Mouse (Mus musculus) left cerebral cortex, postnatal 25 days (tissue): ENCODE measurements at regions not wholly inside any gene's neighbourhood (a gene's known extent, or its start where the extent isn't known, plus 50 kb on each side); places are given as distances from the start of the nearest gene placed in this dataset.
"Not testable (repeated sequence)": the region's sequence is repeated elsewhere in the genome, so short reads cannot be mapped to it uniquely, and the experiment has no call there.

Experiments
- DNase-seq, 2 experiments: peaks; one replicate each; pipeline ENCODE4 v3.0.0; 2022; ENCODE audit warnings: low spot score in 2 of 2, mixed read lengths in 1 of 2
- intact Hi-C: fragments of 180-260 bp; cut with DNase I; formaldehyde crosslinking; loops from one replicate; pipeline ENCODE4 v1.15.1; 2025

- no peak for DNase-seq
- intact Hi-C loops, result no loop called here
Measured at GRCm38 (mm10) chr2:114454901-114455300, 199.9 kb downstream of the Dph6 start.

- intact Hi-C loops, result no loop called here
- DNase-seq, result no peak
Measured at GRCm38 (mm10) chr2:114450185-114450584, 204.6 kb downstream of the Dph6 start.

DNA sequence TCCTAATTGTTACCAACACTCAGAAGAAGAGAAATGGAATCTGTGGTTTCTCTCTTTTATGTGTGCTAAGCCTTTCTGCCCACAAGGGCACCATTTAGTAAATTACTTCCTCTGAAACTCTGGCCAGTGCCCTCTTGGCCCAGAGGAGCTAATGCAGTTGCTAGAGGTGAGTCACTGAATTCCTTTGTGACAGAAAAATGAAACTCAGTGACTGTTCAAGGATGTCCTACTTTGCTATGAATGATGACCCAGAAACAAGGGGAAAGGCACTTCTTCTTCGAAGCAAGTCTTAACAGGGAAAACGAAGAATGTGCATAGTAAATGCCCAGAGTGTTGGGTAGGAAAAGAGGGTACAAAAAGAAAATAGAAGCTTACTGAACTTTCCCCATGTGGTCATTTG, 211.0 kb downstream of the Dph6 start:
- DNase-seq, result no peak
- intact Hi-C loops, result loop anchor here (10.0 kb wide), 1 partner anchor 1661 kb away; no protein-coding TSS in a partner anchor

DNA sequence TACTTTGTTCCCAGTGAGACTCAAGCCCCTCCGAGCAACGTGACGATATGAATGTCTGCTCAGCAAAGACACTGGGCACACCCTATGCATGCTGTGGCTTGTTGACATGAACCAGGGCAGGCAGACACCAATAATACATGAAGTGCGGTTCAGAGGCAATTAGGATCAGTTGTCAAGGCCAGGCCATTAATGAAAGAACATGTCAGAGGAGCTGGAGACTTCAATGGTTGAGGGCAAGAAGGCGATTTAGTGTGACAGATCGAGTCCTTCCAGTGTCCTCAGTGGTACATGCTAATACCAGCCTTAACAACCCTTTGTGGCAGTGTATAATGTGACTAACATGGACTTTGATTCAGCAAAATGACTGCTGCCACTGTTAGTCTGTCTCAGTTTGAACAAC, 213.8 kb downstream of the Dph6 start:
- no peak for DNase-seq
- intact Hi-C loops, result loop anchor here (10.0 kb wide), 1 partner anchor 1664 kb away; no protein-coding TSS in a partner anchor

DNA sequence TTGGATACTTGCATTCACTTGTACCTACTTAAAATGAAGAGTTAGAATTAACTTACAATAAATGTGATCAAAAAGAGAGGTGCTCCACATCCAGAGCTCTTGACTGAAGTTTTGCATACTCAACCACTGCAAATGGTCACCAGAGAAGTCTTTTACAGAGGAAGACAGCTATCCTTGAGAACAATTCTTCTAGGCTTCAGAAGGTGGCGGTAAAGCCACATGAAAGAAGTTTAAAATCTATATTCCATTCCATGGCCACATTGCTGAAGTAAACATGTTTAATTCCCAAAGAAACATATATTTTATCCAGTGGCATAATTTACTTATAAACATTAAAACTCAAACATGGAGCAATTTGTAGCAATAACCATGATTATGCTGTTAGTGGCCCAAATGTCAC, 215.1 kb downstream of the Dph6 start:
- intact Hi-C loops, result loop anchor here (5.0 to 10.0 kb wide), 2 partner anchors 177 to 1665 kb away; no protein-coding TSS in a partner anchor
- peak in 1 of 2 experiments; percentile 54 for DNase-seq

- no peak for DNase-seq
- intact Hi-C loops, result loop anchor here (5.0 kb wide), 1 partner anchor 176 kb away; no protein-coding TSS in a partner anchor
Measured at GRCm38 (mm10) chr2:114438048-114438447, 216.7 kb downstream of the Dph6 start.

DNA sequence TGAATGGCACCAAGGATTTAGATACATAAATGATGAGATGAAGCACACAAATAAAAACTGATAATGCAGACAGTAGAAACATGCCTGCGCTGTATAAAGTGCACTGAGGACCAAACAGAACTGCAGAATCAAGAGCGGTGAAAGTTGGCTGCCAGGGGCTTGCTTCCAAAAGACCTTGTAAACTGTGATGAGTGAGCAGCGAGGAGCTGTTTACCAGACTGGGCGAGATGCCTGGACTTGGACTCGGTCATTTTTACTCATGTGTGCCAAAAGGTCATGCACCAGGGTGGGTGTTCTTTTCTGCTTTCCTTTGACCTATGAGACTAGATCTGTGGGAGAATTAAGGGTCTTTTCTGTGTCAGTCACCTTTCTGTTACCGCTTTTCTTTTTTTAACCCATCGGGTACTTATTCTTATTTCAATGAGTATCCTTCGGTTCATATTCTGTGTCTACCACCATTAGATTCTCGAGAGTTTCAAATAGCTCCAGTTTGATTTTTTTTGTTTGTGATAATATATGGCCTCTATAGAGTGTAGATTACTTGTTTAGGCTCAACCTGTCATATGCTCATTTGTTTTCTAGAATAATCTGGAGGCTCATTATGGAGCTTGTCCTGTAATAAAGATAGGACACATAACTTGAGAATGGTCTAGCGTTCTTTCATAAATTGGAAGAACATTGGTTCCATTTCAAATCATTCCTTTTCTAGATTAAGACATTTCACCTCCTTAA, 226.3 kb upstream of the Zfp770 start:
- DNase-seq, result peak in 1 of 2 experiments; percentile 25
- intact Hi-C loops, result no loop called here

GRCm38 (mm10) chr2:114419346-114419745, 218.1 kb upstream of the Zfp770 start:
- intact Hi-C loops, result no loop called here
- no peak for DNase-seq

GRCm38 (mm10) chr2:114413013-114413412, 211.7 kb upstream of the Zfp770 start:
- intact Hi-C loops, result no loop called here
- no peak for DNase-seq

DNA sequence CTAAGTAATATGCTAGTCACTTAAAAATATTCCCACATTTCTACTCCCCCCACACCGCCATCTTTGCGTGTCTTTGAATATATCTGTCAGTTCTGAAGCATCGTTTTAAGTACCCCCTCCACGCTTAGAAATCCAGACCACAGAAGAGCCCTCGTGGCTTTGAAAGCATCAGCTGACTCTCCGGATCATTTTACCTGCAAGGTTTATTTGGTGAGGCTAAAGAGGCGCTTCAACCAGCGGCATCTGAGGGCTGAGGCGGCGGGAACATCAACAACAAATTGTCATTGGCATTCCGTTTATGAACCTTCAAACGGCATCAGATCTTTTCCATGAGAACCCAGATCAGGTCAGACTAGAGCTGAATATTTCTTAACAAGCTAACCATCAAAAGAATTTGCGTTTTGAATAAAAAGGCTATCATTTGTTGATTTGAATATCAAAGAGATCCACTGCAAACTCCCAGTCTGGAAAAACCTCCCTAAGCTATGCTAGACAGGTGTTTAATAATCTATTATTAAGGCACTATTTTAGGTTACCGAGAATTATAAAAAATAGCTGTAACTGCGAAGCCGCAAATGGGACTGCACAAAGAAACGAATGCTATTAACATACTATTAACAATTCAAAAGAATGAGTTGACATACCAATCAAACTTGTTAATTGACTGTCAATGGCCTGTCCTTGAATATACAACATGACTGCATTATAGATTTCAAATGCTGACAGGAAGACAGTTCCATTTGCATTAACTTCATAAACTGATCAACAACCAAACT, 210.9 kb upstream of the Zfp770 start:
- intact Hi-C loops, result no loop called here
- DNase-seq, result no peak

- intact Hi-C loops, result no loop called here
- no peak for DNase-seq
Measured at GRCm38 (mm10) chr2:114410717-114411116, 209.4 kb upstream of the Zfp770 start.

DNA sequence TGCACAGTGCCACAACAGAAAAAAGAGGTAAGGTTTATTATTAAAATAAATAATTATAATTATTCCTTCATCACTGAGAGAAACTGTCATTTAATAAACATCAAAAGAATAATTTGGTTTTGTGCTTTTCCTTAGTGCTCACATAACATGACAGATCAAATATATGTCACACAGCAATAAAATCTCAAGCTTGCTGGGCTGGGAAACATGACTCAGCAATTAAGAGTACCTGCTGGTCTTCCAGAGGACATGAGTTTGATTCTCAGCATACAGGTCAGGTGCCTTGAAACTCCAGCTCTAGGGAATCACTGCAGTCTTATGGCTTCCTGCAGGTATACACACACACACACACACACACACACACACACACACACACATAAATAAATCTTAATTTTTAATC, 208.3 kb upstream of the Zfp770 start:
- DNase-seq, result no peak
- intact Hi-C loops, result no loop called here

DNA sequence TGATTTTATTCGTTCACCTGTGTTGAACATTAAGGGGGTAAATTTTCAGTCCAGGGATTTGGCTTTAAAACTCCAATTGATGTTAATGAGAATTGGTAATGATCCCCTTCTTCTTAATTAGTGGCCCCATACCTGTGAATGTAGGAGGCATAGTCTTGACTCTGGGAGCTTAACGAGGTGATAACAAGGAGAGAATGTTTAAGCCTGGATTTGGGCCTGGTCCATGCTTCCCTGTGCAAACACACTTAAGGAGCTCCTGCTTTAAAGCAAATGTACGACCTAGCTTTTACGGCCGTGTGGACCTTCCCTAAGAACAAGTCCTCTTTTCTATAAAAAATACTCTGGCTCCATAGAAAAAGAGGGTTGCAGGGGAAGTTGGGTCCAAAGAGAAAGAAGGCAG, 206.1 kb upstream of the Zfp770 start:
- intact Hi-C loops, result no loop called here
- no peak for DNase-seq

DNA sequence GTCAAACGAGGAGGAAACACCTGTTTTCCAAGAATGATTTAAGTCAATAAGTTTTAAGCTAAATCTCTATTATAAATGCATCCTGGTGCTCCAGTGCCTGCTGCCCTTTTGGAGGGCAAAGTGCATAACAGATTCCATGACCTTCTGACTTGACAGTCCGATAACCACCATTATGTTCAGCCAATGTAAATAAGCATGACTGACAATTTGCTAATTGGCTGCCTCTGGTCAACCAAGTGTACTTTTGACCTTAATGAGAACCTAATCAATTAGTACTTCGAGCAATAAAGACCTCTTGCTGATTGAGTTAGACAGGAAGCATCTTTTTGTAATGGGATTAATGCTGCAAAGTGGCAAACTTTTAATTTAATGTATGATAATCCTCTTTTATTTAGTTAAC, 183.3 kb upstream of the Zfp770 start:
- no peak for DNase-seq

GRCm38 (mm10) chr2:114378844-114379533, 177.7 kb upstream of the Zfp770 start:
- intact Hi-C loops, result no loop called here
- DNase-seq, result no peak

More for the DNA sequence above, 183.3 kb upstream of the Zfp770 start:
- intact Hi-C loops, result no loop called here

GRCm38 (mm10) chr2:114373476-114373875, 172.2 kb upstream of the Zfp770 start:
- intact Hi-C loops, result no loop called here
- DNase-seq, result no peak

GRCm38 (mm10) chr2:114353876-114354275, 152.6 kb upstream of the Zfp770 start:
- DNase-seq, intact Hi-C loops: not testable (repeated sequence)

- intact Hi-C loops, result no loop called here
- DNase-seq, result peak; percentile 16 to 52
Measured at GRCm38 (mm10) chr2:114340578-114341293, 139.5 kb upstream of the Zfp770 start.

GRCm38 (mm10) chr2:114301746-114302145, 100.5 kb upstream of the Zfp770 start:
- DNase-seq, result no peak
- intact Hi-C loops, result no loop called here

DNA sequence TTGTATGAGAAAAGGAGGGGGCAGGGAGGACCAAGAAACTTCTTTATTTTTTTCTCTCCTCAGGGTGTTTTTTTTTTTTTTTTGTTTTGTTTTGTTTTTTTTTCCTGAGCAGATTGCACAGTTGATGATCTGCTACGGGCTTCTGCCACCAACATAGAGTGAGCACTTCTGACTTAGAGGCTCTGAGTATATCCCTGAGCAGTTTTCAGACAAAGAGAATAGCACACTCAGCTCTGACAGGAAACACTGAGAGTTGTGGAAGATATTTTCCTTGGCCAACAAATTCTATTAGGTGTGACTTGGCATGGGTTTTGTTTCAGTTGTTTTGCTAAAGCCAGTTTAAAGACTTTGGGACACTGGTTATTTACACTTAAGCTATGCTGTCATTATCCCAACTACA, 93.8 kb upstream of the Zfp770 start:
- DNase-seq, result no peak
- intact Hi-C loops, result no loop called here
